Mouse (Mus musculus): Measurements from ENCODE around the gene Gpr21. TPM values are rescaled to one million over a fixed set of nuclear protein-coding genes. Genes with fewer than 3 reads are reported as not detected.

Gene Gpr21
- total RNA-seq, 2 experiments from 2014 or later: 1.1 to 2.0 TPM

Other genes starting within 250 kb of the Gpr21 start
- not detected for gene Olfr368, start 189.8 kb upstream of the Gpr21 start, total RNA-seq (2021)
- 10 to 100 TPM; 40.8 to 41.2 TPM for gene Pdcl, start 157.0 kb upstream of the Gpr21 start, total RNA-seq (2021)
- gene Rc3h2, start 93.4 kb upstream of the Gpr21 start, total RNA-seq (2021): 10 to 100 TPM; 34.8 to 43.4 TPM
- gene Zbtb26, start 73.2 kb upstream of the Gpr21 start, total RNA-seq (2021): 10 to 100 TPM in 1 of 2 experiments, 1 to 10 TPM in 1; 6.2 to 10.2 TPM
- 10 to 100 TPM; 12.6 to 13.6 TPM for gene Zbtb6, start 73.2 kb upstream of the Gpr21 start, total RNA-seq (2021)
- 10 to 100 TPM; 49.5 to 61.9 TPM for gene Rabgap1, start 73.1 kb upstream of the Gpr21 start, total RNA-seq (2021)
- gene Strbp, start 187.5 kb downstream of the Gpr21 start, total RNA-seq (2021): 10 to 100 TPM; 33.9 to 38.9 TPM